Mouse (Mus musculus) thymus, adult 2 months (tissue): ENCODE results near the gene Ppil2. TPM values are rescaled to one million over a fixed set of nuclear protein-coding genes. Genes with fewer than 3 reads are reported as not detected.
A peak's percentile ranks its signal among the peaks of the same experiment; 100 is the strongest.

Experiments
- DNase-seq: peaks from one replicate; pipeline ENCODE4 v3.0.0; 2021
- H3K27ac ChIP-seq: fragments of 200-500 bp; 2 replicates; pipeline ENCODE4 v1.5.1; 2012; ENCODE audit warnings: low read length, control low read depth; ENCODE audit not compliant: control insufficient read depth, insufficient read depth
- H3K27me3 ChIP-seq: fragments of 200-500 bp; 2 replicates; pipeline ENCODE4 v1.6.1; 2012; ENCODE audit warnings: mild to moderate bottlenecking, low read length, moderate library complexity, mixed read lengths; ENCODE audit not compliant: control insufficient read depth, insufficient read depth
- H3K36me3 ChIP-seq: fragments of 200-500 bp; 2 replicates; pipeline ENCODE4 v1.6.1; 2012; ENCODE audit warnings: mild to moderate bottlenecking, low read length, moderate library complexity; ENCODE audit not compliant: control insufficient read depth, insufficient read depth
- H3K4me1 ChIP-seq: fragments of 200-500 bp; replicated peaks from 2 replicates; pipeline ENCODE4 v1.6.1; 2012; ENCODE audit warnings: low read length; ENCODE audit not compliant: control insufficient read depth, insufficient read depth
- H3K4me3 ChIP-seq: fragments of 200-500 bp; 2 replicates; pipeline ENCODE4 v1.5.1; 2012; ENCODE audit warnings: mild to moderate bottlenecking, low read length, control low read depth, moderate library complexity; ENCODE audit not compliant: control insufficient read depth, insufficient read depth
- CTCF ChIP-seq: fragments of 200-500 bp; IDR thresholded peaks from 2 replicates; pipeline ENCODE4 v1.5.1; 2012; ENCODE audit warnings: mild to moderate bottlenecking, control low read depth, low read length, moderate library complexity, borderline replicate concordance; ENCODE audit not compliant: control insufficient read depth, poor library complexity, insufficient read depth; ENCODE audit errors: extremely low read depth
- POLR2A ChIP-seq: fragments of 200-500 bp; IDR thresholded peaks from 2 replicates; pipeline ENCODE4 v1.6.1; 2012; ENCODE audit warnings: mild to moderate bottlenecking, low read length, control low read depth, moderate library complexity; ENCODE audit not compliant: control insufficient read depth, poor library complexity, insufficient read depth; ENCODE audit errors: extremely low read depth
- WGBS: fragments of 180-500 bp; shearing (Covaris S2); methylation state at CpG from one replicate; pipeline ENCODE4 v1.1.7; 2018; 5-methylcytosine and 5-hydroxymethylcytosine counted together
- polyA plus RNA-seq: library from polyadenylated mRNA; depleted of rRNA; stranded (reverse); fragments of >200 nt; gene quantifications from 2 replicates; pipeline ENCODE4 v1.2.3, GENCODE M21; 2012

The Ppil2 gene
- polyA plus RNA-seq, 1 experiment: 176 TPM

DNA sequence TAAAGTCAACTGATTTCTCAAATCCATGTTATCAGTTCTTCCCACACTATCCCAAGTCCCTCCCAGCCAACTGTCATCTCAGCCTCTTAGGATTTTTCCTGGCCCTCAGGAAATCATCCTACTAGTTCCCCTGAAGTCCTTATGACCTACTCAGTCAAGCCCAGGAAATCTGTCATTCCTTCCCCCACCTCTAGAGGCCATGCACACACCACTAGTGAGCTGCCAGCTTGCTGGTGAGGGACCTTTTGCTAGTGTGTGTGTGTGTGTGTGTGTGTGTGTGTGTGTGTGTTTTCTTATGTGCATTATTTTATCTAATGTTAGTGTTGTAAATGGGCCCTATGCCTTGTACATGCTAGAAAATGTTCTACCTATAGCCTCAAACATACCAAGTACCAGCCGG, 16.2 kb upstream of the Ppil2 start:
- TF ChIP-seq POLR2A (no peak), CTCF (no peak)
- 97% methylated on average over 1 of the region's 1 CpGs for WGBS
- DNase-seq: peak; percentile 69

GRCm38 (mm10) chr16:17124871-17125520, 13.9 kb upstream of the Ppil2 start, which contains the start of gene 2610318N02Rik:
TSS of gene 2610318N02Rik (minus strand) at chr16:17125167.
- Histone ChIP-seq H3K27ac (no peak within 1 kb of the TSS), H3K36me3 (no peaks in the 10 kb centered on the region; the same call in 1 of the 2 replicates), H3K27me3 (no peaks in the 10 kb centered on the region), H3K4me1 (peaks cover 18% of the 10 kb centered on the region), H3K4me3 (peak within 1 kb of the TSS; percentile 59)
- TF ChIP-seq CTCF (no peak), POLR2A (peak; percentile 61)
- WGBS: under 1% methylated on average over 25 of the region's 25 CpGs
- peak; percentile 83 for DNase-seq

More for the DNA sequence above, 16.2 kb upstream of the Ppil2 start:
- H3K27ac ChIP-seq: no peak overlapping the region
- peaks cover 25% of the 10 kb centered on the region for H3K4me1 ChIP-seq
- no peak overlapping the region for H3K4me3 ChIP-seq
- no peaks in the 10 kb centered on the region for H3K36me3 ChIP-seq
- no peaks in the 10 kb centered on the region for H3K27me3 ChIP-seq

DNA sequence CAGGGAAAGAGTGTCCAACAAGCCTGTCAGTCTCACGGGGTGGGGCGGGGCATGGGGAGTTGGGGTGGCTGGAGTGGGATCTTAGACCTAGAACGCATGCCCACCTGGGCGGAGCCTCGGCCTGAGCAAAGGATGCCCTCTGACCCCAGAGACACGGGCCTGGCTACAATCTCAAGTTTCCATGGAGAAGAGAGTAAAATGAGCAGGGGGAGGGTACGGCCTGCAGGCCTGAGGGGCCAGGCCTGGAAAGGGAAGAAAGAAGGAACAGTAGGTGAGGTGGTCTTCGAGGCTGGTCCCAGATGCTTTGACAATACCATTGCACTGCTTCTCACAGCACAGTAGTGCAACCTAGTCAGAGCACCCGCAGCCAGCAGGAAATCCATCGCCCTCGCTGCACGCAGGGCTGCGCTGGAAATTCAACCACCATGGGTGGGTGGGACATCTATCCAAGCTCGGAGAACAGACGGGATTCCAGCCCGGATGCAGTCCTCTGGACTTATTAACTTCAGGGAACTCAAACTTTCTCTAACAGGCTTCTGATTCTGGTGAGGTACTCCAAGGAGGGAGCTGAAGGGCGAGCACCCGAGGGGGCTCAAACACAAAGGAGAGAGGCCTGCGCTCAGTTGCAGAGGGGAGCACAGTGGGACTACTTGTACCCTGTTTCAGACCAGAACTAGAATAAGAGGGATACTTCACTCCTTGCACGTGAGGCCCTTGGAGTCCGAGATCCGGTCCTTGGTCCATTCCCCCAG, 13.2 kb upstream of the Ppil2 start:
- Histone ChIP-seq H3K4me3 (peak overlapping the region; percentile 59), H3K4me1 (peaks cover 18% of the 10 kb centered on the region), H3K27ac (no peak overlapping the region), H3K27me3 (no peaks in the 10 kb centered on the region), H3K36me3 (no peaks in the 10 kb centered on the region; the same call in 1 of the 2 replicates)
- TF ChIP-seq CTCF: no peak
- TF ChIP-seq POLR2A: no peak
- WGBS: 19% methylated on average over 22 of the region's 22 CpGs
- DNase-seq: peak; percentile 31

GRCm38 (mm10) chr16:17121569-17121968, 10.5 kb upstream of the Ppil2 start:
- WGBS: 98% methylated on average over 14 of the region's 14 CpGs
- Histone ChIP-seq H3K36me3 (no peaks in the 10 kb centered on the region; the same call in 1 of the 2 replicates), H3K27me3 (no peaks in the 10 kb centered on the region), H3K27ac (no peak overlapping the region), H3K4me1 (peaks cover 18% of the 10 kb centered on the region), H3K4me3 (no peak overlapping the region)
- DNase-seq: no peak
- TF ChIP-seq POLR2A (no peak), CTCF (no peak)

GRCm38 (mm10) chr16:17117309-17117799, 6.3 kb upstream of the Ppil2 start:
- no peak for DNase-seq
- Histone ChIP-seq H3K27me3 (no peaks in the 10 kb centered on the region), H3K36me3 (no peaks in the 10 kb centered on the region; the same call in 1 of the 2 replicates), H3K4me3 (no peak overlapping the region), H3K4me1 (no peaks in the 10 kb centered on the region), H3K27ac (no peak overlapping the region)
- TF ChIP-seq CTCF (no peak), POLR2A (no peak)
- WGBS: 92% methylated on average over 5 of the region's 5 CpGs

- TF ChIP-seq POLR2A (no peak), CTCF (no peak)
- H3K4me1 ChIP-seq: no peaks in the 10 kb centered on the region
- no peaks in the 10 kb centered on the region for H3K27me3 ChIP-seq
- DNase-seq: no peak
- peaks cover 65% of the 10 kb centered on the region for H3K36me3 ChIP-seq
- H3K27ac ChIP-seq: no peak overlapping the region
- no peak overlapping the region for H3K4me3 ChIP-seq
- 90% methylated on average over 4 of the region's 4 CpGs for WGBS
Measured at GRCm38 (mm10) chr16:17104600-17104999, 6.5 kb downstream of the Ppil2 start.
